Mouse (Mus musculus) hindbrain, embryonic 13.5 days (tissue): ENCODE data around the gene Tmem102. TPM values are rescaled to one million over a fixed set of nuclear protein-coding genes. Genes with fewer than 3 reads are reported as not detected.
A peak's percentile ranks its signal among the peaks of the same experiment; 100 is the strongest.

Experiments
- ATAC-seq: fragments of 200-750 bp; cut with Nextera tagmentation; 2 replicates; pipeline ENCODE4 v1.8.0; 2017; ENCODE audit warnings: moderate TSS enrichment; ENCODE audit not compliant: low FRiP score
- H3K27ac ChIP-seq: fragments of 300-500 bp; sonication (generic); 2 replicates; pipeline ENCODE4 v1.5.1; 2015; ENCODE audit warnings: inconsistent platforms, mild to moderate bottlenecking, moderate library complexity
- H3K27me3 ChIP-seq: fragments of 300-500 bp; sonication (generic); 2 replicates; pipeline ENCODE4 v1.6.1; 2015; ENCODE audit warnings: mild to moderate bottlenecking, inconsistent platforms
- H3K36me3 ChIP-seq: fragments of 300-500 bp; sonication (generic); 2 replicates; pipeline ENCODE4 v1.6.1; 2015; ENCODE audit warnings: mild to moderate bottlenecking, inconsistent platforms
- H3K4me1 ChIP-seq: fragments of 300-500 bp; sonication (generic); replicated peaks from 2 replicates; pipeline ENCODE4 v1.6.1; 2015; ENCODE audit warnings: inconsistent platforms
- H3K4me2 ChIP-seq: fragments of 300-500 bp; sonication (generic); 2 replicates; pipeline ENCODE4 v1.6.1; 2015; ENCODE audit warnings: inconsistent platforms, mild to moderate bottlenecking, moderate library complexity
- H3K4me3 ChIP-seq: fragments of 300-500 bp; sonication (generic); 2 replicates; pipeline ENCODE4 v1.5.1; 2015; ENCODE audit warnings: mild to moderate bottlenecking, inconsistent platforms
- H3K9ac ChIP-seq: fragments of 300-500 bp; sonication (generic); 2 replicates; pipeline ENCODE4 v1.6.1; 2015; ENCODE audit warnings: mild to moderate bottlenecking, inconsistent platforms
- H3K9me3 ChIP-seq: fragments of 300-500 bp; sonication (generic); 2 replicates; pipeline ENCODE4 v1.6.1; 2016; ENCODE audit warnings: inconsistent platforms
- WGBS: fragments of 180-500 bp; shearing (Covaris S2); methylation state at CpG from one replicate; pipeline ENCODE4 v1.1.7; 2015; 5-methylcytosine and 5-hydroxymethylcytosine counted together
- polyA plus RNA-seq: library from polyadenylated mRNA; unstranded; fragments of >200 nt; fragmentation: Nextera tagmentation; extraction: Ambion mirVana; gene quantifications from 2 replicates; pipeline ENCODE4 v1.2.1, GENCODE M21; 2015

Gene Tmem102
- polyA plus RNA-seq, 1 experiment from 2014 or later, result 1.1 TPM

DNA sequence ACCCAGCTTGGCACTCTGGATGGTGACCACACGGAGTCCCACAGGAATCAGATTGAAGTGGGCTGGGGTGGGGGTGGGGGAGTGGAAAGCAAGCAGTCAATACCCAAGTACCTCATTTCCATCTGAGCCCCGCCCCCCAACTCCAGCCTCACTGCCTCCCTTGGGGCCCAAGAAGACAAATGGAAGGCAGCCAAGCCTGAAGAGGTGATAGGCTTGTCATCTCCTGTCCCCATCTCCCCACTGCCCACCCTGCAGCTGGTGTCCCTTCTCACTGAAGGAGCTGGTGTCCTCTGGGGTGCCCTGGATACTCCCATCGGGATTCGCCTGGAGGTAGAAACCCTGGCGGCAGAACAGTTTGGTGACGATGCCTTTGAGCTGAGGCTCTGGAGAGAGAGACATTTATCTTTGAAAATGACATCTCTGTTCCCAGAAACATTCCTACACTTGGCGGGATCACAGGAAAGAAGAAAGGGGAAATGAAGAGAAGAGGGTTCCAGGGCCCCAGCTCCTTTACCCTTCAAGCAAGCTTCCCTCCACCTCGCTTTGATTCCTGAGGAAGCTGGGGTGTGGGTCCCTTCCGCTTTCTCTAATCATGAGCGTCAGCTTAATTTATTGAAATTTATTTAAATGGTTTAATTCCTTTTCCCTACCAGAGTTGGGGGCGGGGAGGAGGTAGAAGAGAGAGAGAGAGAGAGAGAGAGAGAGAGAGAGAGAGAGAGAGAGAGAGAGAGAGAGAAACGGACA, 5.9 kb downstream of the Tmem102 start:
- peak overlapping the region; percentile 94 for H3K4me2 ChIP-seq
- H3K27me3 ChIP-seq, result peaks cover 47% of the 10 kb centered on the region
- peak overlapping the region; percentile 52 for H3K4me3 ChIP-seq
- peaks cover 4% of the 10 kb centered on the region for H3K36me3 ChIP-seq
- H3K9me3 ChIP-seq, result no peaks in the 10 kb centered on the region
- peak overlapping the region; percentile 95 for H3K27ac ChIP-seq
- WGBS, result 15% methylated on average over 12 of the region's 12 CpGs
- no peak for ATAC-seq
- peak overlapping the region; percentile 89 for H3K9ac ChIP-seq
- peaks cover 74% of the 10 kb centered on the region for H3K4me1 ChIP-seq

DNA sequence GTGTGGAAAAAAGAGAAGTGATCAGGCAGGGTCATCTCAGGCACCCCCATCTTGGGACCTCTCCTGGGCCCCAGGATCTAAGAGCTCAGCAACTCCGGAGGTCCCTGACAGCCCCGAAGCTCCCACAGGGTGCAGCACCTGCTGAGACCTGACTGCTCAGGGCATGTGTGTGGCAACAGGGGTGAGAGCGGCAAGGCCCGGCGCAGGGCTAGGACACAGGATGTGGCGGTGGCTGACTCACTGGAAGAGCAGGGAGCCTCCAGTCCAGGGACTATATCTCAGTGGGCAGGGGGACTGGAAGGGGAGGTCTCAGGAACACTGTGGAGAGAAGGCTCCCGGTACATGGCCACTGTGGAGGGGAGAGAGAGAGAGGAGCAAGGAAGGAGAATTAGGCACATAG, 7.5 kb downstream of the Tmem102 start:
- 75% methylated on average over 7 of the region's 7 CpGs for WGBS
- H3K4me1 ChIP-seq, result peaks cover 58% of the 10 kb centered on the region
- H3K9ac ChIP-seq, result 0 out of 2 replicates have a peak overlapping the region, but pooled peaks have one; percentile 24
- H3K27me3 ChIP-seq, result peaks cover 56% of the 10 kb centered on the region
- no peaks in the 10 kb centered on the region for H3K9me3 ChIP-seq
- no peak overlapping the region for H3K4me3 ChIP-seq
- no peak for ATAC-seq
- H3K4me2 ChIP-seq, result no peak overlapping the region
- peaks cover 4% of the 10 kb centered on the region for H3K36me3 ChIP-seq
- H3K27ac ChIP-seq, result no peak overlapping the region

DNA sequence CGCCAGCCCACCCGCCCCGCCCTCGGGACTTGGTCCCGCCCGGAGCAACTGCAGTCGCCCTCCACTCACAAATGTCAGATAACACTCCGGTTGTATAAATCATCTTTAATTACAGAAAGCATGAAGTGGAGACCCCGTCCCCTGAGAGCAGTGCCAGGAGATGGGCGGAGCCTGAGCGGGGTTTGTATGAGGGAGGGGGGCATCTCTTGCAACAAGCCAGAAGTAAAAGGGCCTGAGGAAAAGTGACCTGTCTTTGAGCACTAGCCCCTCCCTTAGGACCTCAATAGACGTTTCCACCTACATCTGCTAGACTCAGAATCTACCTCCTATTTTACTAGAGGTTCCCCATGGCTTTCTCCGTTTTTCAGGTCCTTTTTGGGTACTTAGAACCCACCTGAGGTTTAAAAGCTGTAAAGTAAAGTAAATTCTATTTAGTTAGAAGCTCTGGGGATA, 9.4 kb downstream of the Tmem102 start:
- no peak for ATAC-seq
- H3K4me1 ChIP-seq, result peaks cover 39% of the 10 kb centered on the region
- H3K9ac ChIP-seq, result no peak overlapping the region
- peak overlapping the region; percentile 66 for H3K4me2 ChIP-seq
- 2% methylated on average over 13 of the region's 13 CpGs for WGBS
- H3K4me3 ChIP-seq, result peak overlapping the region; percentile 35
- no peak overlapping the region for H3K27ac ChIP-seq
- no peaks in the 10 kb centered on the region for H3K9me3 ChIP-seq
- peaks cover 4% of the 10 kb centered on the region for H3K36me3 ChIP-seq
- H3K27me3 ChIP-seq, result peaks cover 53% of the 10 kb centered on the region

DNA sequence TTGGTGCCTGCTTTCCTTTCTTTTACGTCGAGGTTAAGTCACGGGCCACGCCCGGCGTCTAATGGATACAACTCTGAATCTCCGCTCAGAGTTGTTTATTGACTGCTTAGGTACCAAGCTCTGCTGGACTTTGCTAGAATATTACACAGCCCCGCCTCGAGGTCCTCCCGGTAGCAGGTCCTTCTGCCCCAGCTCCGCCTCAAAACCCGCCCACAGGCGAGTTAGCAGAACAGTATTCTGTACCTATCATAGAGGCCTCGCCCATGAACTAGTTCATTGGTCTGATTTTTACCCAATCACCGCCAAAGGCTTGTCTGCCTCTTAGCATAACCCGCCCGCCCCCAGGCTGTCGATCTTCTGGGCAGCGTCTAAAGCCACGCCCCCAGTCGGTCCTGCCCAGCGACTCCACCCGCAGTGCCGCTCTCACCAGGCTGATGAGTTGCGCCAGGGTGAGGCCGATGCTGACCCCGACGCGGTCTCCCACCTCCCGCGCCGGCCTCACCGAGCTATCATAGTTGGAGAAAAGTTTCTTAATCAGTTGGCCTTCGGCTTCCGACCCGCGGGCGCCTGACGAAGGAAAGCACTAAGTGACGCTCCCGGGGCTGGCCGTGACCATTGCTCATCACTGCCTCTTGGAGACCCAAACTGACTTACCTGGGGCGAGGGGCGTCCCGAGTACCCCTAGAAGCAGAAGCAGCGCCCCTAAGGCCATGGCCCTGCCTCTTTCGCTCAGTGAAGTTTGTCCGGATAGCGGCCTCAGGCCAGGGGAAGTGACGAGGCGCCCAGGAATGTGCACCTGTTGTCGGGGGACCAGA, 10.0 kb downstream of the Tmem102 start, which contains the start of gene Chrnb1:
Gene Chrnb1, minus strand, starts transcription at position 776 of the 815 bp plus-strand sequence.
- peak within 1 kb of the TSS; percentile 61 for H3K9ac ChIP-seq

DNA sequence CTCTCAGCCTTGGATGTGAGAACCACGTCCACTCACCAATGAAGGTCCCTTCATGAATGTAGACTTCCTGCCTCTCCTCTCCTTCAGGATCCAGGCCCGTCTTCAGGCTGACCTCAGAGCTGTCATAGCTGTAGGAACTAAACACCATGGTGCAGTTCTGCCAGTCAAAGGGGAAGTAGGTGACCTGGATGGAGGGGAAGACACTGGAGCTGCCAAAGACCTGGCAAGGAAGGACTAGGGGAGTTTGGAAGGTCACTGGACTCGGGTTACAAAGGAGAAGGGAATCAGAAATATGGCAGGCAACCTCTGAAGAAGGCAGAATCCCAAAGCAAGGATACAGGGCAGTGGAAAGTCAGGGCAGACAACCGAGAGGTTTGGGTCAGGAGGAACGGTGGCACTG, 12.0 kb downstream of the Tmem102 start:
- Histone ChIP-seq H3K4me3 (no peak overlapping the region), H3K27me3 (peaks cover 58% of the 10 kb centered on the region), H3K9me3 (no peaks in the 10 kb centered on the region), H3K27ac (no peak overlapping the region), H3K9ac (no peak overlapping the region), H3K4me1 (peaks cover 15% of the 10 kb centered on the region), H3K4me2 (no peak overlapping the region), H3K36me3 (peaks cover 4% of the 10 kb centered on the region)
- no peak for ATAC-seq
- WGBS, result 67% methylated on average over 5 of the region's 5 CpGs

More for the DNA sequence above, 10.0 kb downstream of the Tmem102 start, which contains the start of gene Chrnb1:
- Histone ChIP-seq H3K27ac (no peak within 1 kb of the TSS), H3K4me1 (peaks cover 35% of the 10 kb centered on the region), H3K4me3 (peak within 1 kb of the TSS; percentile 35), H3K4me2 (peak within 1 kb of the TSS; percentile 66), H3K9me3 (no peaks in the 10 kb centered on the region), H3K27me3 (peaks cover 55% of the 10 kb centered on the region), H3K36me3 (peaks cover 4% of the 10 kb centered on the region)
- 2% methylated on average over 52 of the region's 52 CpGs for WGBS
- peak; percentile 90 for ATAC-seq

DNA sequence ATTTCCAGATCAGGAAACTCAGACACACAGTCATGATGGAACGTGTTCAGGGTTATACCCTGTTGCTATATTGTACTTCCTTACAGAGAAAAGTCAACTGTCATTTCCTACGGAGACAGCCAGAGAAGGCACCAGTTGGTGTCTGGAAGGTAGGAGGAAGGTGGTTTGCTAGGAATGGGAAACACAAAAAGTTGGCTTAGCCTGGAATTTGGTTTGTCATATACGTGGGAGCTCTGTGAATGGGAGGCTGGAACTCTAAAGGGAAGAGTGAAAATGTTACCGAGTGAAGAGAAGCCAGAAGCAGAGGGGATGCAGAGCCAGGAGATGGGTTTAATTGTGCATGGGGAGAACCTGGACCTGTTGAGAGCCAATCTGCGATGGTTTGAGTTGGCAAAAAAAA, 14.0 kb downstream of the Tmem102 start:
- H3K4me2 ChIP-seq, result no peak overlapping the region
- peaks cover 41% of the 10 kb centered on the region for H3K27me3 ChIP-seq
- H3K4me3 ChIP-seq, result no peak overlapping the region
- WGBS, result 76% methylated on average over 5 of the region's 5 CpGs
- H3K36me3 ChIP-seq, result no peaks in the 10 kb centered on the region
- H3K27ac ChIP-seq, result no peak overlapping the region
- no peak for ATAC-seq
- H3K9ac ChIP-seq, result no peak overlapping the region
- peaks cover 11% of the 10 kb centered on the region for H3K4me1 ChIP-seq
- no peaks in the 10 kb centered on the region for H3K9me3 ChIP-seq

DNA sequence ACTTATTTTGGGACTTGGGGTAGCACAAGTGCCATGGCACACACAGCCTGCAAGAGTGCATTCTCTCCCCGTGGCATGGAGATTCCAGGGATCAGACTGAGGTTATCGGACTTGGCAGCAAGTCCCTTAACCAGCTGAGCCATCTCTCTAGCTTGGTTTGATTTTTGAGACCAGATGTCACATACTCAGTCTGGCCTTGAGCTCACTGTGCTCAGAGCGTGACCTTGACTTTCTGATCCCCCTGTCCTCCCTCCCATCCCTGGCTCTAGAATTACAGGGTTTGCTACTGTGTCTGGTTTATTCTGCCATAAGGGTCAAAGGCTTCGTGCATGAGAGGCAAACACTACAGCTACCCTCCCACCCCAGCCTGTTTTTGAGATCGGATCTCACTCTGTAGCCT, 16.0 kb downstream of the Tmem102 start:
- no peak overlapping the region for H3K4me3 ChIP-seq
- H3K4me1 ChIP-seq, result no peaks in the 10 kb centered on the region
- no peaks in the 10 kb centered on the region for H3K9me3 ChIP-seq
- H3K4me2 ChIP-seq, result no peak overlapping the region
- no peak for ATAC-seq
- WGBS, result 66% methylated on average over 5 of the region's 5 CpGs
- H3K9ac ChIP-seq, result no peak overlapping the region
- H3K36me3 ChIP-seq, result no peaks in the 10 kb centered on the region
- H3K27ac ChIP-seq, result no peak overlapping the region
- H3K27me3 ChIP-seq, result peaks cover 27% of the 10 kb centered on the region; the same call in 1 of the 2 replicates

DNA sequence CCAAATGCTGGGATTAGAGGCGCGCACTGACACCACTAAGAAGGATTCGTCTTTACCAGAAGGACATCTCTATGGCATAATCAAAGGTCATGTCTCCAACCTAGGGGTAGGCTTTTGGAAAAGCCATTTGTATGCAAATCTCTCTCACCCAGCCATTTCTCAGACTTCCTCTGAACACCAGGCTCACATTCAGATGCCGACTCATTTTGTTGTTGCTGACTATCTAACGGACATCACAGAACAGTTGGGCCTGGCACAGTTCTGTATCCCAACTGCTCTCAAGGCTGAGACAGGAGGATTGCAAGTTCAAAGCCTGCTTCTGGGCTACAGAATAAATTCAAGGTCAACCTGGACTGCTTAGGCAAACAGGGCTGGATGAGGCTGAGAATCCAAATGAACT, 18.1 kb downstream of the Tmem102 start:
- H3K9ac ChIP-seq, result no peak overlapping the region
- WGBS, result 82% methylated on average over 5 of the region's 5 CpGs

DNA sequence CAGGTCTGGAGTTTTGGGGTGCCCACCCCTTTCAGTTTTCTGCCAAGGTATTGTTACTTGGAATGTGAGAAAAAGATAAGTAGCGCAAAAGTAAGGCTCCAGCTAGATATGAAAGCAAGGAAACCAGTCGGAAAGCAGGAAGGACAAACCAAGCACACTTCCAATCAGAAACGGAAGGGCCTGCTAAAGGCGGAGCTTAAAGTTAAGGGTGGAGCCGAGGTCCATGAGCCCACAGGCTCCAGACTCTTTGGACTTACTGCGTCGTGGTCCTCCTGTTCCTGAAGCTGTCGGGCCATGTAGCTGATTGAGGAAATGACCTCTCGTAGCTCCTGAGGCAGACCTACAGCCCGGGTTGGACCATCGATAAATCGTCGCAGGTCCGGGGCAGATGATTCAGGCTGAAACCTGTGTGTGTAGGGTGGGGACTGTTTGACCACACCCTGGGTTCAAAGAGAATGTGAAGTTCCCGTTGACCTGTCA, 20.6 kb downstream of the Tmem102 start:
- H3K27ac ChIP-seq, result no peak overlapping the region
- no peak overlapping the region for H3K4me2 ChIP-seq
- peaks cover 3% of the 10 kb centered on the region; the same call in 1 of the 2 replicates for H3K27me3 ChIP-seq
- H3K9ac ChIP-seq, result no peak overlapping the region
- ATAC-seq, result no peak
- H3K4me3 ChIP-seq, result no peak overlapping the region
- 51% methylated on average over 15 of the region's 15 CpGs for WGBS
- 0 out of 2 replicates have a peak, but pooled peaks cover 5% of the 10 kb centered on the region for H3K4me1 ChIP-seq
- H3K9me3 ChIP-seq, result no peaks in the 10 kb centered on the region
- H3K36me3 ChIP-seq, result no peaks in the 10 kb centered on the region

More for the DNA sequence above, 18.1 kb downstream of the Tmem102 start:
- H3K9me3 ChIP-seq, result no peaks in the 10 kb centered on the region
- H3K4me2 ChIP-seq, result no peak overlapping the region
- H3K4me1 ChIP-seq, result no peaks in the 10 kb centered on the region
- H3K27ac ChIP-seq, result no peak overlapping the region
- peaks cover 5% of the 10 kb centered on the region; the same call in 1 of the 2 replicates for H3K27me3 ChIP-seq
- no peak for ATAC-seq
- H3K36me3 ChIP-seq, result no peaks in the 10 kb centered on the region
- H3K4me3 ChIP-seq, result no peak overlapping the region

DNA sequence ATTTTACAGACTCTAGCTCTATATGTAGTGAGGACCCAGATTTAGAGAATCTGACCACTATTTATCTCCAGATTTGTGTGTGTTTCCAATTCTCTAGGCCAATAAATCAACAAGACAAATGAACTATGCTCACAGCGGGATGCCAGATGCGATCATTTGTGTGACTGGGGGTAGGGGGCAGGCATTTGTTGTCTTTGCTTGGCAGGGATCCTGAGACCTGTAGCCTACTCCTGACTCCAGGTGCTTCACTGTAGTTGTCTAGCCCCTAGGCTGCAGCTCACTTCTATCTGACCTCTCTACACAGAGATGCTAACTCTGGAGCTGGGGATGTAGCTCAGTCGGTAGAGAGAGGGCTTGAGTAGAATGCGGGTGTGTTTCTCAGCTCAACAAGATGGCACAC, 23.6 kb downstream of the Tmem102 start:
- peaks cover 19% of the 10 kb centered on the region for H3K36me3 ChIP-seq
- no peak overlapping the region for H3K9ac ChIP-seq
- peaks cover 23% of the 10 kb centered on the region for H3K27me3 ChIP-seq
- no peak overlapping the region for H3K4me3 ChIP-seq
- no peak for ATAC-seq
- no peak overlapping the region for H3K27ac ChIP-seq
- WGBS, result 24% methylated on average over 4 of the region's 4 CpGs
- H3K4me2 ChIP-seq, result no peak overlapping the region
- H3K9me3 ChIP-seq, result no peaks in the 10 kb centered on the region
- H3K4me1 ChIP-seq, result peaks cover 11% of the 10 kb centered on the region; the same call in 1 of the 2 replicates

DNA sequence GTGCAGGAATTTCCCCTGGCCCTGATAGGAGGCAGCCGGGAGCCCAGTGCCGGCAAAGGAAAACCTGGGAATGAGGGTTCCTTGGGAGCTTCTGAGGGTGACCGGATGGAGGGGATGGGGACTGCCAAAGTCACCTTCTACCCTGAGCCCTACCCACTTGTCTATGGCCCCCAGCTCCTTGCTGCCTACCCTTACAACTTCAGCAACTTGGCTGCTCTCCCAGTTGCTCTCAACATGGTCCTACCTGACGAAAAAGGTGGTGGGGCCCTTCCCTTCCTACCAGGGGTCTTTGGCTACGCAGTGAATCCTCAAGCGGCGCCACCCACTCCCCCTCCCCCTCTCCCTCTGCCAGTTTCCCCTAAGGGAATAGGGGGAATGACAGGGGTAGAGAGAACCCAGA, 26.4 kb downstream of the Tmem102 start:
- Histone ChIP-seq H3K9me3 (no peaks in the 10 kb centered on the region), H3K9ac (no peak overlapping the region), H3K4me2 (no peak overlapping the region), H3K27me3 (peaks cover 23% of the 10 kb centered on the region), H3K36me3 (peaks cover 33% of the 10 kb centered on the region), H3K4me1 (peaks cover 17% of the 10 kb centered on the region), H3K27ac (no peak overlapping the region), H3K4me3 (no peak overlapping the region)
- no peak for ATAC-seq
- WGBS, result 55% methylated on average over 7 of the region's 7 CpGs

DNA sequence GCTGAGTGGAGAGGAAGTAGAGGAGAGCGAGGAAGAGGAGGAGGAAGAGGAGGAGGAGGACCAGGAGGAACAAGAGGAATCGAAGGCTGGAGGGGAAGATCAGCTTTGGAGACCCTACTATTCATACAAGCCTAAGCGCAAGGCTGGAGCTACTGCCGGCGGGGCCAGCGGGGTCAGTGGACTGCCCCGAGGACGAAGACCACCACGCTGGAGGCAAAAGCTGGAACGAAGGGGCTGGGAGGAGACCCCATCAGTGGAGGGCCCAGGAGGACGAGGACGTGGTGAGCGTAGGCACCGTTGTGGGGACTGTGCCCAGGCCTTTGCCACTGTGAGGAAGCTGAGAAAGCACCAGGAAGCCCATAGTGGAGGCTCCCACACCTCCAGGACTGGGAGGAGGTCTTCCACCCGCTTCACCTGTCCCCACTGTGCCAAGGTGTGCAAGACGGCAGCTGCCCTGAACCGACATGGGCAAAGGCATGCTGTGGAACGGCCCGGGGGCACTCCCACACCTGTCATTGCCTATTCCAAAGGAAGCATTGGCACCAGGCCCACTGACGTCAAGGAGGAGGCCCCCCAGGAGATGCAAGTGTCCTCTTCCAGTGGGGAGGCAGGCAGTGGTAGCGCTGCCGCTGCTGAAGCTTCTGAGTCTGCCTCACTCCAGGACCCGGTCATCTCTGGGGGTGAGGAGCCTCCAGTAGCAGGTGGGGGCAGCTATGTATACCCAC, 27.0 kb downstream of the Tmem102 start:
- no peak overlapping the region for H3K27ac ChIP-seq
- 68% methylated on average over 23 of the region's 23 CpGs for WGBS
- peaks cover 33% of the 10 kb centered on the region for H3K36me3 ChIP-seq
- peaks cover 23% of the 10 kb centered on the region for H3K27me3 ChIP-seq
- no peak overlapping the region for H3K4me3 ChIP-seq
- no peaks in the 10 kb centered on the region for H3K9me3 ChIP-seq
- no peak for ATAC-seq
- H3K4me1 ChIP-seq, result peaks cover 17% of the 10 kb centered on the region
- H3K4me2 ChIP-seq, result no peak overlapping the region
- no peak overlapping the region for H3K9ac ChIP-seq
